Mouse (Mus musculus): ENCODE results near the gene Nup62.

DNA sequence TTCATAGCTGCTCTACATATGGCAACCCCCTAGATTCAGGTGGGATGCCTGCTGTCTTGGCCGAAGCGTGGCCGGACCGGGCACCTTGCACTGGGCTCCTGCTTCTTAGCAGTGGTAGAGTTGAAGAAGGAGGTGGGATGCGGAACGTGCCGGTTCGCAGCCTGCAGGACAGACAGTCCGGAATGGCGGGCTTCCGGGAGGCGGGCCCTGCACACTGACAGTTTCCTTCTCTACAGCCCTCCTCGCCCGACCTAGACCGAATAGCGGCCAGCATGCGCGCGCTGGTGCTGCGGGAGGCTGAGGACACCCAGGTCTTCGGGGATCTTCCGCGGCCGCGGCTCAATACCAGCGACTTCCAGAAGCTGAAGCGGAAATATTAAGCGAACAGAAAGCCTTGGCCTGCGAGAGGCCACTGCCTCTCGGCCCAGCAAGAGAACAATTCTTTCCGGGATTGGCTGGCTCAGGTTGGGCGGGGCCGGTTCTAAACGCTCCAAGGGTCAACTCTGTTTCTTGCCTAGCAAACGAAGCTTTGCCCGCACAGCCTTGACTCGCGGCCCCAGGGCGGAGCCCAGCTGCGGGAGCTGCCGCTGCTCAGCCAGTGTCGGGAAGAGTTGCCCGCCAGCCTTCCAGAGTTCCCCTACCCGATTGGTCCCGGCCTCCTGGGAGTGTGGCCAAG lies 38.6 kb downstream of the Nup62 start:
- TF ChIP-seq GATA1 (IDR thresholded peaks at IDR 0.05; ENCODE audit: borderline replicate concordance, low read length) (no peak), FLI1 (IDR thresholded peaks at IDR 0.05; ENCODE audit: low read length) (no peak)
